Mouse (Mus musculus) spleen, postnatal 36 days (tissue): ENCODE measurements at regions not wholly inside any gene's neighbourhood (a gene's known extent, or its start where the extent isn't known, plus 50 kb on each side); places are given as distances from the start of the nearest gene placed in this dataset.
A peak's percentile ranks its signal among the peaks of the same experiment; 100 is the strongest.
"Not testable (repeated sequence)": the region's sequence is repeated elsewhere in the genome, so short reads cannot be mapped to it uniquely, and the experiment has no call there.

Experiments used
- DNase-seq, 2 experiments: peaks; one replicate each; pipeline ENCODE4 v3.0.0; 2022; ENCODE audit warnings: low spot score in 2 of 2, mixed read lengths in 1 of 2

DNA sequence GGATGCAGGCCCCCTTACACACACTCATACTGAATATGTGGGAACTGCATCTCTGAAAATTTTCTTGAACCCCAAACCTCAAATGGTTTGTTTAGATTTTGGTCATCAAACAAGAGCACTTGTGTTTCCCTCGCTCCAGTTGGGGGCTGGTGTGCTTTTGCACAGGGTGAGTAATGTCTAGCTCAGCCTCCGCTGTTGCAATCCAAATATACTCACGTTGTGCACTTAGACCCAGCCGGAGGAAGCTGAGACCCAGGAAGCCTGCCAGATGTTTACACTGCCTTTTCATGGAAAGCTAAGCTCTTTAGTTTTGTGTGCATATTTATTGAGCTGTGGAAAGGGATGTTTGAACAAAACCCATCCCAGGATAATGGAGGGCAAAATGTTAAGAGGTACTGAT, 148.9 kb upstream of the Gm12728 start:
- DNase-seq, result no peak

DNA sequence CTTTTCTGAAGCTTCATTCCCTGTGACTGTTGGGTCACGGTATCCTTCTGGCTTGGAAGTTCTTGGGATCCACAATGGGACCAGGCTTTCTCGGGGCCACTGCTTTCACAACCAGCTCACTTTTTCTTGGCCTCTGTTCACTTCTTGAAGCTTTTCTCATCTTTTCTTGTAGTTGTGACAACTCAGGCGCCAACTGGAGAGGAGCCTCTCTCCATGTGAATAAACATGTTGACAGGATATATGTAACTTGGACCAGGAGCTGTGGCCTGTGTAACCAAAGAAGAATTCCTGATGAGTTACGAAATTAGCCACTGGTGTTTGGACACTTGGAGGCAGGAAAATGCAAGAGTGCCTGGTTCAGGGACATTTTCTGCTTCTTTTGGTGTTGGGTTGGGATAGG, 148.1 kb upstream of the Gm12728 start:
- no peak for DNase-seq

DNA sequence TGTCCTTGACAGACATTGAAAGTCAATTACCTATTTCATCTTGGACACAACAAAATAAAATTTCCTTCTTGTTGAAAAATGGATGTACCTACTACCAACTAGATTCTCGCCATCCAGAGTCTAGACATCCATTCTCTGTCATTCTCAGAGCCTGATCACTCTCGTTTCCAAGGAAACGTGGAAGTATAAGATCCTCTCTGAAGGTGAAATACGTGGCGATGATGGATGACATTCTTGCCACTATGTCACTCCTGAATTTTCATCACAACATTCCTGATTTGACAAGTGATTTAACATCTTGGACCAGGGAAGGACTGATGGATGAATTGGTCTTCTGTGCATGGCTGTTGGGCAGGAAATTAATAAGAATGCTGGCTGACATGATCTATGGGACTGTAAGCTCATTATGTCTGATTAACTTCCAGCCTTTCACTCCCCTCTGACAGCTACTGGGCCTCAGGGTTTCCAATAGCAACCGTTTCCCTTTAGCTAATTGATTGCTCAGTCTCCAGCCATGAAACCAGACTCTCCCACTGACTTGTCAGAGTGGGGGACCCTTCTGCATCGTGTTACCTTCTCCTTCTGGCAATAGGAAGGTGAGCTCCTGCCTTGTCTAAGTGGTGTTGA, 140.7 kb upstream of the Gm12728 start:
- no peak for DNase-seq

DNA sequence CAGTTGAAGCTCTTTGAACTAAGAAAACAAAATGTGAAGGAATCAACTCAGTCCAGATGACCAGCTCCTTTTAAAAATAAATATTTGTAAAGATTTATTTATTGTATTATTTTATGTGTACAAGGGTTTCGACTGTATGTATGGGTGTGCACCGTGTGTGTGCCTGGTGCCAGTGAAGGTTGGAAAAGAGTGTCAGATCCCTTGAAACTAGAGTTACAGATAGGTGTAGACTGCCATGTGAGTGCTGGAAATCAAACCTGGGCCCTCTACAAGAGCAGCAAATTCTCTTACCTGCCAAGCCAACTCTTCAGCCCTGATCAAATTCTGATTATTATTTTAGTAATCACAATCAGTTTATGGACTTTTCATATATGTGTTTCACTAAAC, 140.2 kb upstream of the Gm12728 start:
- DNase-seq, result no peak

DNA sequence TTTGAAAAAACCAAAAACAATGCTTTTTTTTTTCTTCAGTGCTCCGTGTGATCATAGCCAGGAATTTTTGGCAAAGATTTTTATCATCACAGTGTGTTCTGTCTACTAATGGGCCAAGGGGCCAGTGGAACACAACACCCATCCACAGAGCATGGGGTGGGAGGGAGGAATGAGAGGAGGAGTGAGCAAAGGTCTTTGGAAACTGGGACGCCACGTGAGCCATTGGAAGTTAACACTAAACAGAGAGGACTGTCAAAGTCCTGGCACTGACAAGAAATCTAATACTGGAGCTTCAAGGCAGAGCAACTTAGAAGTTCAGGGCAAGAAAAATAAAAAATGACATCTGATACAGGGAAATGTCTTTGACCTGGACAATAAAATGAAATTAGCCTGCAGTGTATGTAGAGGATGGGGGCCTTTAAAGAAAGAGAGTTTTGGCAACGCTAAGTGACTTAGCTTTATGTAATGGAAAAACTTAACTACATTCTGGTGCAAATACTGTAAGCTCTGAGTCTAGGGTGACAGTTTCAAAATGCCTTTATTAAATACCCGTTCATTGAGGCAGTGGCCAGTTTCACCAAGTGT, 133.5 kb upstream of the Gm12728 start:
- no peak for DNase-seq

DNA sequence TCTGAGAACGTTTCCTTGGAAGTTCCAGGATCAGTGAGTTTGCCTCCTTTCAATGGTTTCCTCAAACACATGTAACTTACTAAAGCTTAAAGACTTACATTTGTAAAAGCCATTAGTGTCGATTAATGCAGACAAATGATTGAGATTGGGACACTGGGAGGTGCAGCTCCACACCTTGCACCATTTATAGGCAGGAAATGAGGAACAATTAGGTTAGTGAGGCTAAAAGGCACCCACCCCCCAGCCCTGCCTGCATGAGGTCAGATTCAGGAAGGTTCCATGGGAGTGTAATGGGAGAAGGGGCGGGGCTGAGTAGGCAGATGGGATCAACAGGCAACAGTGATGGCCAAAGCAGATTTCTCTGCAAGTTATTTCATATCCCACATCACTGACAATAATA, 131.1 kb upstream of the Gm12728 start:
- no peak for DNase-seq

DNA sequence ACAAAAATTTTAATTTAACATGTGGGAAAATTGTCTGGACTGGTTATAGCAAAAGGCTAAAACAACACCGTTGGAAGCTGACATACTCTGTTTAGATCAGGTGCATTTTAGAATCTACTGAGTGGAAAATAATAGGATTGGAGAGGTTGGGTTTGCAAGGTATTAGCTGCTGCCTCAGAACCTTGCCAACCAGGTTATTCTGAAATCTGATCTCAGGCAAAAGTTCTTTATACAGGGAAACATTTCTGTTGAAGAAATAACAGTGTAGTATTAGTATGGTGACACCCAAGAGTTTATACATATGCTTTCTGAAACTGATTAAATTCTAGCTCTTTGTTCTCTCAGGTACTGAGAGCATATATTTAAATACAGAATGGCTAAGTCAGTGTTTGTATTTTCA, 113.0 kb upstream of the Gm12728 start:
- DNase-seq, result no peak

DNA sequence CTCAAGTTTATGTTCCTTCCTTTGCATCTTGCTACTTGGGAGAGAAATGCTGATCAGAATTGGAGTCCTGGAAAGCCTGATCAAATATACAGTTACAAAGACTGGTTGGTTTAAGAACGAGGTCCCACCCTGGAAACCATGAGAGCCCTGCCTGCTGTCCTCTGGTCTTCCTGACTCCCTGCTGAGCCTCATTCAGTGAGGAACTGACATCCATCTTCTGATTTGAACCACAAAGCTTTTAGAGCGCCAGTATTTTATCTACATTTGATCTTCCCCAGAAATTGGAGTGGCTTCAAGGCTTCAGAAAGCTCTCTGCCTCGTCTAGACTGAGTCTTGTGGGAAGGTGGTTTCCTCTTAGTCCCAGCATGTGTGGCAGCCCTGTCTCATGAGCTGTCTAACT, 99.0 kb upstream of the Gm12728 start:
- DNase-seq, result no peak

DNA sequence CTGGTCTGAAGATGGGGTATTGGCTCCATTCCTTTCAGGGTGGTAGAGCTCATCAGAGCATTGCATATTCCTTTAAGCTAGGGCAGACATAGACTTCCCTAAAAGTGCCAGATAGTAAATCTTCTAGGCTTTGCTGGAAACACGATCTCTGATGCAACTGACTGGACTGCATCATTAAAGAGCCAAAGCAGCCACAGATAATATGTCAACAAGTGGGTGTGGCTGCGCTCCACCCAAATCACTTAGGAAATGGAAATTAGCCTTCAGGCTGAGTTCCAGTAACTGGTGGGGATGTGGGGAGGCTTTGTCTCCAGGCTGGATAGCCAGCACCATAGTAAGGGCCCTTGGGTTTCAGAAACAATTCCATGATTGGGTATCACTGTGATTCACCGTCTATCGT, 97.3 kb upstream of the Gm12728 start:
- no peak for DNase-seq

DNA sequence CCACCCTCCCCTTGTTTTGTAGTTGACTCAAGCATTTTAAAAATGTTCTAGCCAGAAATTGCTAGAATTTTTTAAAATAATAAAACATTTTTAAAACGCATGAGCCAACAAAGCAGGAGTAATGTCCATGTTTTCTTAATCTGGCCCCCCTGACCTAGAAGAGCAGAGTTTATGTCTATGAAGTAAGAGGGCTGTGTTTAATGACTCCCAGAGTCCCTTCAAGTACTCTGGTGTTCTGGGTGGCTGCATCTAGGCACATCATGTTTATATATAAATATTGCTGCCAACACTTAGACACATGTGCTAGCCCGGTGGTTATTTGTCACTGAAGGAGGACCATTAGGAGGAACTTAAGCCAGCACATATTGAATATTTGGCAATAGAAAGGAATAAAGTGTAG, 93.8 kb upstream of the Gm12728 start:
- DNase-seq, result no peak

DNA sequence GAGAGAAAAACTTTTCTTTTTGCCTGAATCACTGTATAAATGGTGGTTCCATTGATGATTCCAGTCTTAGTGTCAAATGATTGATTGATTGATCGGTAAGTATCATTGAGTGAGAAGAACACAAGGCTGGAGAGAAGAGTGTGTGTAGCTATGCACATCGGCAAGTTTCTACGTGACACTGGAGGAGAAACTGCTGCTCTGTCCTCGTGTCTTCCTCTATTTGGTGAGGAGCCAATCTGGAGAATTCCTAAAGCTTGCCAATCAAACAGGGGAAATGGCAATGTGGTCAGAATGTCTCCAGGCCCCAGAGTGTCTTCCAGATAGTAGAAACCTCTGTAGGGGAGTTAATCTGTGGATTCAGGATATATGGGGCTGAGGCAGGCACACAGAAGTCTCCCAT, 92.5 kb upstream of the Gm12728 start:
- no peak for DNase-seq

DNA sequence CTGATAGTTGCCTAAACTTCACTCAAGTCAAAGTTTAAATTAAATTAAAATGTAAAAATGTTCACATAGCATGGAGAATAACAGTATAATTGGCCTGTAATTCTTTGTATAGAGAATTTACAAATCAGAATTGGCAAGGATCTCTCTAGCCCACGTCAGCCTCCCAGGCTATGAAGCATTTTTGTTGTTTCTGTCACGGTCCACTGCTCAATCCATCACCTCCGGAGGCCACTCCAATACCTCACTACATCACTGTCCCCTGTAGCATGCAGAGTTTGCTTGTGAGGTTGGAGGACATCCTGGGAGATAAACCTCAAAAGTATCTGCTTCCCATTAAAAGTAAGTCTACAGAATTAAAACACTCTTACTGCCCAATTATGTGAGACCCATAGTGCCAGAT, 87.6 kb upstream of the Gm12728 start:
- no peak for DNase-seq

DNA sequence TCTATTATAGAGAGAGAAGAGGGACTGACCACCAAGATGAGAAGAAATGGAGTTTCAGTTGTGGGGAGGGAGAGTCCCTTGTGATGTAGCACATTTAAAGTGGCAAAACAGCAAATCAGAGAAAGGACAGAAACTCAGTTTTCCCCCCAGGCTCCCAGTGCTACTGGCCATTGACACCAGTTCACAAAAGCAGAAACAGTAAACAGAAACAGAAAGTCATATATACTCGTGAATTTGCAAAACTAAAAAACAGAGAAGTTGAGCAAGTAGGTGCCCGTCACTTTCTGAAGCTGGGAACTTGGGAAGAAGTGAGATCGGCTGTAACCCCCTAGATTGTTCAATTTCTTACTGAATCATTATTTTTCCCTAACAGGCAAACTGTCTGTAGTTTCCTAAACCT, 86.3 kb upstream of the Gm12728 start:
- DNase-seq, result peak in 1 of 2 experiments; percentile 1

DNA sequence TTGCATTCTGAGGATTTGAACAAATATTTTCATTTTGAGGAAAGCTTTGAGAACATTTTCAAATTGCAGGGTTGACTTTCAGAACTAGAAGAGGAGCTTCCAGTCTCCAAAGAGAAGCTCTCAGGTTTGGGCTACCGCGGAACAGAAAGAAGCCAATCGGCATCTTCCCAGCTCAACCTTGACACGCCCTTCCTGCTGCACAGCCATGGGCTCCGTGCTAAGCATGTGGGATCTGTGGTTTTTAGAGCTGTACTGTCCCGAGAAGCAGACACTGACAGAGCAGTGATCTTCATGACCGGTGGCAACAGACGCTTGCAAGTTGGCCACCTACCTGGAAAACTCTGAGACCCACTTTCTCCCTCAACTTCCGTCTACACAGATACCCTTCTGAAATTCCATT, 85.4 kb upstream of the Gm12728 start:
- DNase-seq, result no peak

DNA sequence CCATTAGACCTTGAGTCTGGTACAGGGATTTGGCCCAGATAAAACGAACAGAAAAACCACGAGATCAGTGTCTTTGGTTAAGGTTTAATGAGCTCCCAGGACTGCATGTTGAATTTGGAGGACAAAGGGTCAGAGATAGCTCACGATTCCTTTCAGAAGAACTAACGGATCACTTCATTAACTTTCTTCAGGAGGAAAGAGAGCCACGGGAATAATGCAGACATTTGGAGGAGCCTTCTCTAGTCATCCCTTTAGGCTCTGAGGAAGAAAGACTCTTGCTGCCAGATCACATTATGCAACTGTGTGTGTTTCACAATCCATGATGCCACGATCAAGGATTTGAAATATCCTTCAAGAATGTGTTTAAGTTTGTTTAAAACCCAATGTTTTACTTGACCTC, 83.7 kb upstream of the Gm12728 start:
- DNase-seq, result no peak

DNA sequence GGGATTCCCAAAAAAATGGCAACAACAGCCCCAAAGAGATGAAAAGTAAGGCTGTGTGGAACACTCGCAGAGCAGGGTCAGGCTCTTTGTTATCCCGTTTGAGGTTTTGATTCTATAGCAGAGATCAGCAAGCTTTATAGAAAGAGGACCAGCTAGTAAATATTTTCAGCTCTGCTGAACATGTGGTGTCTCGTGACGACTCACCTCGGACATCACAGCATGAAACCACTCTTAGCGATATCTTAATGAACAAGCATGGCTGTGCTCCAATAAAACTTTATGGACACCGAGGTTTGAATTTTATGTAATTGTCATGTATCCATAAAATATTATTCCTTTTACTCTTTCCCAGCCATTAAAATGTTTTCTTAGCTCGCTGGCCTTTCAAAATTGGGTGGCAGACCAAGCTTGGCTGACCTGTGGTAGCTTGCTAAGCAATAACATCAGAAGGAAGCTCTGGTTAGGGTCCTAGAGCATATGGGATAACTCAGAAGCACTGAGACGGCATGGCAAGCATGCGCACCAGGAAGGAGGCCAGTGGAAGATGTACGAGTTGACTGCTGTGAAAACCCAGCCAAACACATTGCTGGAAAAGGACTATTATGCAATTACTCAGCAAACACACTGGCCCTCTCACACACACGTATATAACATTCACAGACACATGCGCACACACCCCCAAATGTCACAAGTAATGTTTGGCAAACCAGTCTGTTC, 81.4 kb upstream of the Gm12728 start:
- no peak for DNase-seq

DNA sequence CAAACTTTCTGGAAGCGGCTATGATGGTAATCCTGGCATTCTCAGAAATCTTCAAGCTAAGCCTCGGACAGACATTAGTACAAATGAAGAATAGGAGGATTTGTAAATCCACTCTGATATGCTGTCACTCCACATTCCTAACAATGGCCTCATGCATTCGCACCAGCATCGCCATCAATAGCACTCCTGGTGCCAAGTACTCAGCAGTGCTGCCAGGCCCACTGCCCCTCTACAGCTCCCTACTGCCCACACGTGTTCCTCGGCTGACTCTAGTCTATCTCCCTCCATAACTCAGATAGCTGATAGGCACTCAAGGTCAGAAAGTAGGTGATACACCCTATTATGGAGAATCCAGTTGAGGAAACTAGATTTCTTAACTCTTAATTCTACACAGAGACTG, 75.7 kb upstream of the Gm12728 start:
- no peak for DNase-seq

DNA sequence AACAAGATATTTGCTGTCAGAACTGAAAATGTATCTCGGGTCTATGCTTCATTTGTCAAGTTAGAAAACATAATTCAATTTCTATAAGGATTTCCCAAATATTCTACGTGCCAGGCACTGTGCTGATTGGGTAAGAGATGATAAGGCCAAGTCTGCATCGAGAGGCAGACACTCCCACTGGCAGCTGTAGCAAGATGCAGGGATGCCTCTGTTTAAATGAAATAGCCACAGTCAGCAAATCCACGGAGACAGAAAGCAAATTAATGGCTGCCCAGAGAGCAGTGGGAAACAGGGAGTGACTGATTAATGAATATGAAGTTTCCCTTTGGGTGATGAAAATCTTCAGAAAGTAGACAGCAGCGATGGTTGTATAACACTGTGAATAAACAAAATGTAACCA, 71.6 kb upstream of the Gm12728 start:
- no peak for DNase-seq

DNA sequence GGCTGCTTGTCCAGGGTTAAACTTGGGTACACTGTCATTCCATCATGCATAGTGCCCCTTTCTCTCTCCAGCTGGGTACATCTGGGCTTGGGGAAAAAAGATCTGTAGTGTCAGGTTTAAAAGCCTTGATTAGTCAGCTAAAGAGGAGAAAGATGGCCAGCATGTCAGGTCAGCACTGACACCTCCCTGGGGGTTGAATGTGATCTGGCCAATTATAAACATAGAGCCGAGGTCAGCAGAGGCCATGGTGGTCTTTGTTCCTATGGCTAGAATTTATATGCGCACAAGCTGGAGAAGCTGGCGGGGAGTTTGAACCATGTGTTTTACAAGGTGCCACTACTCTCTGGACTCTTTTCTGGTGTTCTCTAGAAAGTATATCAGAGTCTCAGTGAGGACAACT, 61.0 kb upstream of the Gm12728 start:
- no peak for DNase-seq

DNA sequence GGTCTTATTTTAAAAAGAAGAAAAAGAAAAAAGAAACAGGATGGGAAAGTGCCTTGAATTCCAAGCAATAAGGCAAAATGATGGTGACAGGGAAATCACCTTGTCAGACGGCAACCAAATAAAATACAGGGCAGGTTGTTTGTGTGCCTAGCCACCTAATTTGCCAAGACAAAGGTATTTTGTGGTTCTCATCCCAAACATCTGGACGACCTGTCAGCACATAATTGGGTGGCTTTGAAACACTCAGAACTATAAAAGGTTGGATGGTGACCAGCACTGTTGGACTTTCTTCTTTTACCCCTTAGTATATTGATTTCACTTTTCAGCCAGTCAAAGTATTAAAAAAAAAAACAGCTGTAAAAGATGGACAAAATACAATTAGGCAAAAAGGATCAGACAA, 58.8 kb upstream of the Gm12728 start:
- DNase-seq, result no peak

DNA sequence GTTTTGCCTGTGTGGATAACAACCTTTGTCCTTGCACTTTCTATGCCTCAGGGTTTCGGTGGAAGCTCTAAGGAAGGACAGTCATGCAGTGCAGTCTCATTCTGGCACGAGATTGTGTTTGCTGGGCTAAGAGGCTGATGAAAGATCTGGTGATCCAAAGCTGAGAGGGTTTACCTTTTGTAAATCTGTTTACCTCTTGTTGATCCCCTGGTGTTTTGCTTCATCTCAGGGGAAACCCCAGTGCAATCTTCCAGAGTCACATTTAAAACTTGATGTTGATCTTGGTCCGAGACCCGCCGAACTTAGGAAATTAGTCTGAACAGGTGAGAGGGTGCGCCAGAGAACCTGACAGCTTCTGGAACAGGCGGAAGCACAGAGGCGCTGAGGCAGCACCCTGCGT, 54.6 kb upstream of the Gm12728 start:
- DNase-seq, result not testable (repeated sequence)
